Mouse (Mus musculus) kidney, postnatal 4 days (tissue): Measurements from ENCODE around the gene Otud7a.

ENCODE experiments used
- DNase-seq, 2 experiments: peaks; one replicate each; pipeline ENCODE4 v3.0.0; 2021; ENCODE audit warnings: mixed read lengths in 2 of 2

The Otud7a gene

DNA sequence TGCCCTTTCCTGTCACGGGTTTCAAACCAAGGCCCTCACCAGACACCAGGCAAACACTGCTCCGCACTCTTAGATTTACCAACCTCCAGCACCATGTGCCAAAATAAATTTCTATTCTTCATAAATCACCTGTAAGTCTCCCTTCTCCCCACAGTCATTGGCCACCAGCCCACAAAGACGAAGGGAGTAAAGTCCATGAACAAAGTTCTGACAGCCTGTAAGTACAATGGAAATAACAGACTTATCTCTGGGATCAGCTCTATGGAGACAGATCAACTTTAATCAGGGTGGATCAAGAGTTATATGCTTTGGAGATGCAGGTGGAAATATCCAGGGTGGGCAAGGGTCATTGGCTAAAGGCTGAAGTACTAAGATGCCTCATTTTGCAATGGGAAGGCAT lies 336.3 kb downstream of the Otud7a start:
- DNase-seq: no peak

DNA sequence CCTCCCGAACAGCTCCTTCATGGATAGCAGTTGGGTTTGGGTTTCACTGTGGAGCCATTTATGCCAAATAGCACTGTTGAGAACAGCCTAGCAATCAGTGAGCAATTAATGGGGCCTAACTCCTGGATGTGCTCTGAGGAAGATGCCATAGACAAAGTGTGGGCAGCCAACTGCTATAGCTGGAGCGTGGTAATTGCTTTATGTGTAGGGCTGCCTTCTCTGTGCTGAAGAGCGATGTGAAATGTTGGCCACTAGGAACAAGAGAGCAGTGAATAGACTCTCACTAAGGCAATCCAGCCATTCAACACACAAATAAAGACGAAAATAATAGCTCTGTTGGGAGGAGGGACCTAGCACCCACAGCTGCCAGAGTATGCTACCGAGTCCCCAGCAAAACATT lies 345.2 kb downstream of the Otud7a start:
- DNase-seq: no peak

DNA sequence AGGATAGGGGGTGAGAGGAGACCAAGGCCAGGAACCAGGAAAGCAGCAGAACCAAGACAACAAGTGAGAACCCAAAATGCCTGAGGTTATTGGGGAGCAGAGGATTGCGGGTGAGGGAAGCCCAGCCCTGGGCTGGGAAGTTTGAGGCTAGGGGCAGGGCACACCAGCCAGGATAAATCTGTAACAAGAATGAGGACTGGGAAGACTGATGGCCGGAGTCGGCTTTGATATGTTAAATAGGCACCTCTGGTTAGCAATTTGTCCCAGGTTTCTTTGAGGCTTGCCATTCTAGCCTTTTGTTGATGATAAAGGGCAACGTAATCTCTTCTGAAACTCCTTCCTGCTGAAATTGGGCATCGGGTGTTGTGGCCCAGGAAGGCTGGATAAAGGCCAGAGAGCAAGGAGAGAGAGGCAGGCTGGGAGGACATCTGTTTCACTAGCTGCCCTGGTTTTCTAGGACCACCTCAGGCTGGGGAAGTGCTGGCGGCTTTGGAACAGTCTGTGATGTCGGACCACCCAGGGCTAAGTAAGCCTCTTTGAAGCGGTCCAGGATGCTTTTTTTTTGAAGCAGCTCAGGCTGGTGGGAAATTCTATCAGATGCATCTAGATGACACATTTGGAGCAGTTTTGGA lies 351.6 kb downstream of the Otud7a start:
- DNase-seq: no peak

- no peak for DNase-seq
Measured at GRCm38 (mm10) chr7:63798446-63798845, 353.9 kb downstream of the Otud7a start.

- DNase-seq: no peak
Measured at GRCm38 (mm10) chr7:63799304-63799703, 354.8 kb downstream of the Otud7a start.

GRCm38 (mm10) chr7:63802751-63803150 lies 358.2 kb downstream of the Otud7a start:
- DNase-seq: peak; percentile 47 to 67
